Mouse (Mus musculus) lung, postnatal 0 days (tissue): Measurements from ENCODE around the gene Rgs10. TPM values are rescaled to one million over a fixed set of nuclear protein-coding genes. Genes with fewer than 3 reads are reported as not detected.
"Not testable (repeated sequence)": the region's sequence is repeated elsewhere in the genome, so short reads cannot be mapped to it uniquely, and the experiment has no call there.

ENCODE experiments used
- ATAC-seq: fragments of 200-750 bp; cut with Nextera tagmentation; 2 replicates; pipeline ENCODE4 v1.8.0; 2017; ENCODE audit warnings: moderate library complexity
- DNase-seq: peaks from one replicate; pipeline ENCODE4 v3.0.0-alpha.2; 2016; ENCODE audit warnings: low spot score
- H3K27ac ChIP-seq: fragments of 300-500 bp; sonication (generic); 2 replicates; pipeline ENCODE4 v1.5.1; 2014; ENCODE audit warnings: antibody characterized with exemption, mild to moderate bottlenecking, low read length, mixed read lengths
- H3K27me3 ChIP-seq: fragments of 300-500 bp; sonication (generic); replicated peaks from 2 replicates; pipeline ENCODE4 v1.6.1; 2014; ENCODE audit warnings: low read length, mixed read lengths; ENCODE audit not compliant: insufficient read depth
- H3K36me3 ChIP-seq: fragments of 300-500 bp; sonication (generic); 2 replicates; pipeline ENCODE4 v1.6.1; 2014; ENCODE audit warnings: low read length, mixed read lengths; ENCODE audit not compliant: insufficient read depth
- H3K4me1 ChIP-seq: fragments of 300-500 bp; sonication (generic); 2 replicates; pipeline ENCODE4 v1.6.1; 2014; ENCODE audit warnings: antibody characterized with exemption, low read depth, low read length, mixed read lengths; ENCODE audit not compliant: insufficient read depth
- H3K4me2 ChIP-seq: fragments of 300-500 bp; sonication (generic); replicated peaks from 2 replicates; pipeline ENCODE4 v1.6.1; 2014; ENCODE audit warnings: low read depth, mild to moderate bottlenecking, low read length, moderate library complexity, mixed read lengths
- H3K4me3 ChIP-seq: fragments of 300-500 bp; sonication (generic); 2 replicates; pipeline ENCODE4 v1.5.1; 2014; ENCODE audit warnings: low read depth, low read length
- H3K9ac ChIP-seq: fragments of 300-500 bp; sonication (generic); replicated peaks from 2 replicates; pipeline ENCODE4 v1.6.1; 2014; ENCODE audit warnings: low read depth, mild to moderate bottlenecking
- H3K9me3 ChIP-seq: fragments of 300-500 bp; sonication (generic); 2 replicates; pipeline ENCODE4 v1.6.1; 2016; ENCODE audit warnings: low read length, mixed read lengths
- CTCF ChIP-seq: IDR thresholded peaks from 2 replicates; pipeline ENCODE4 v1.5.1; 2016; ENCODE audit warnings: antibody characterized with exemption, mild to moderate bottlenecking
- EP300 ChIP-seq: IDR thresholded peaks from 2 replicates; pipeline ENCODE4 v1.6.1; 2016; ENCODE audit warnings: antibody characterized with exemption, mild to moderate bottlenecking, control low read depth
- WGBS: fragments of 180-500 bp; shearing (Covaris S2); extraction: QIAGEN DNeasy Blood & Tissue Kit; methylation state at CpG from one replicate; pipeline ENCODE4 v1.1.7; 2014; 5-methylcytosine and 5-hydroxymethylcytosine counted together
- polyA plus RNA-seq: library from polyadenylated mRNA; unstranded; fragments of >200 nt; fragmentation: Nextera tagmentation; extraction: Ambion mirVana; gene quantifications from 2 replicates; pipeline ENCODE4 v1.2.1, GENCODE M21; 2015

The Rgs10 gene
- polyA plus RNA-seq, 1 experiment from 2014 or later: 43.1 TPM

DNA sequence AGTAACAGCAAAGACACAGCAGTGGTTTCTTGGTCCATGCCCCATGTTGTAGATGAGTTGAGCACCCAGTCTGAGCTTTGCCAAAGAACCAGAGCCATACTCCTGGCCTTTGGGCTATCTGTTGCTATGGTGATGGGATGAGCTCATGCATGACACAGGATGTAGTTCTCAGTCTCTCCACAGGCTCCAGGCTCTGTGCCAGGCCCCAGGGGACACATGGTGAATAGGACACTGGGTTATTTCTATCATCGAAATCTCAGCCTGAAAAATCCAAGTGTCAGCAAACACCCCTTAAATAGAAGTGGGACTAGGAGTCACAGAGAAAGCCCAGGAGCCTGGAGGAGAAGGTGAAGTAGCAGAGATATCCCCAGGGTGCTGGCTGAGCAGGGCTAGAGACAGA is 70.0 kb downstream of the Rgs10 start:
- H3K4me3 ChIP-seq: no peak overlapping the region
- DNase-seq: peak; percentile 81
- no peaks in the 10 kb centered on the region for H3K9me3 ChIP-seq
- H3K4me1 ChIP-seq: no peaks in the 10 kb centered on the region
- H3K27me3 ChIP-seq: no peaks in the 10 kb centered on the region
- no peak for TF ChIP-seq EP300
- TF ChIP-seq CTCF: peak; percentile 40
- H3K4me2 ChIP-seq: no peak overlapping the region
- H3K36me3 ChIP-seq: no peaks in the 10 kb centered on the region
- 28% methylated on average over 1 of the region's 1 CpGs for WGBS
- no peak overlapping the region for H3K9ac ChIP-seq
- H3K27ac ChIP-seq: no peak overlapping the region
- ATAC-seq: peak; percentile 79

- ATAC-seq (no peak), DNase-seq (no peak)
- H3K9ac ChIP-seq: no peak overlapping the region
- no peaks in the 10 kb centered on the region for H3K36me3 ChIP-seq
- TF ChIP-seq CTCF (no peak), EP300 (no peak)
- H3K4me2 ChIP-seq: no peak overlapping the region
- no peaks in the 10 kb centered on the region for H3K9me3 ChIP-seq
- H3K4me3 ChIP-seq: no peak overlapping the region
- 64% methylated on average over 8 of the region's 8 CpGs for WGBS
- H3K27ac ChIP-seq: no peak overlapping the region
- H3K27me3 ChIP-seq: no peaks in the 10 kb centered on the region
- no peaks in the 10 kb centered on the region for H3K4me1 ChIP-seq
These were observed 71.6 kb downstream of the Rgs10 start for GRCm38 (mm10) chr7:128346991-128347390.

GRCm38 (mm10) chr7:128346522-128346921 is 72.0 kb downstream of the Rgs10 start:
- Histone ChIP-seq H3K4me3 (no peak overlapping the region), H3K9me3 (no peaks in the 10 kb centered on the region), H3K36me3 (no peaks in the 10 kb centered on the region), H3K27ac (no peak overlapping the region), H3K4me1 (no peaks in the 10 kb centered on the region), H3K9ac (no peak overlapping the region), H3K4me2 (no peak overlapping the region), H3K27me3 (no peaks in the 10 kb centered on the region)
- no peak for DNase-seq
- TF ChIP-seq CTCF (no peak), EP300 (no peak)
- ATAC-seq: no peak
- WGBS: 45% methylated on average over 2 of the region's 2 CpGs

DNA sequence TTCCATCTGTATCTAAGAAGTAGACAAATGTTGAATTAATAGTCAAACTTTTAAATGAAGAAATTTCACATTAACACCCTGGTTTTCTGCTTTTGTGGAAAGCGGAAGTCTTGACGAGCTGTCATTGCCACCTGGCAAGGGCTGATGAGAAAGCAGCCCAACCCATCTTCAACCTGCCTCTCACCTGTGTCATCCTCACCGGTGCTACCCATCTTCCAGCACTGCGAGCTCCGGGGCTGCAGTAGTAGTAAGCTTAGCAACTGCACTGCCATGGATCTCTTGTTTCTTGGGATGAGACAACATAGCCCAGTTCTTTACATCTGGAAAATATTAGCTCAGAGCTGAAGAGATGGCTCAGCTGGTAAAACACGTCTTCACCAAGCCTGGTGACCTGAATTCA is 72.9 kb downstream of the Rgs10 start:
- no peak for ATAC-seq
- WGBS: 85% methylated on average over 6 of the region's 6 CpGs
- H3K9me3 ChIP-seq: no peaks in the 10 kb centered on the region
- H3K4me3 ChIP-seq: no peak overlapping the region
- no peaks in the 10 kb centered on the region for H3K36me3 ChIP-seq
- no peaks in the 10 kb centered on the region for H3K27me3 ChIP-seq
- DNase-seq: no peak
- no peak overlapping the region for H3K9ac ChIP-seq
- H3K4me2 ChIP-seq: no peak overlapping the region
- no peaks in the 10 kb centered on the region for H3K4me1 ChIP-seq
- TF ChIP-seq EP300 (no peak), CTCF (no peak)
- no peak overlapping the region for H3K27ac ChIP-seq

DNA sequence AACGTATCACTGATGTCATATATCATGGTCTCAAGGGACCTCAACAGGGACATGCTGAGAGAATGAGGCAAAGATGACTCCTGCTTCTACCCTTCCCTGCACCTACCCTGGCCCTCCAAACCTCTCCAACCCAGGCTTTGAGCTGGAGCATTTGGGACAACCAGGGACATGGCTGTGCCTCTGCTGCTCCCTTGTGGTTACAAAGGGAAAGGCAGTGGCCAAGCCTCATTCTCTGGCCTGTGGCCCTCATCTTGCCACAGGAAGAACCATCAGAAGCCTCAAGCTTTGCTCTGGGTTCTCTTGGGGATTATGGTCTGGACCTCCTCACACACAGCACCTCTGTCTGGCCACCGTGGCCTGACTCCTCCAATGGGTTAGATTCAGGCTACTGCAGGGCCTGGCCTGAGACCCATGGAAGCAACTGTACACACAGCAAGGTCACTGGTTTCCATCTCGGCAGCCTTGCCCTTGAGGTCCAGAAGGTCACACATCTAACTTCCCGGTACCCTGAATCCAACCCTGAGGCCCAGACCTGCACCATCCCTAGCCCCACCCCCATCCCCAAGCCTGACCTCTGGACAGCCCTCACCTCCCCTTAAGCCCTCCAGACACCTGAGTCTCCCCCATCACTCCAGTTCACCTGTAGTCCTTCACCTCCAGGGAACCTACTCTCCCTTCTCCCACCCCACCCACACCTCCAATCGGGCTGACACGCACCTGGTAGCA is 73.5 kb downstream of the Rgs10 start:
- no peak overlapping the region for H3K4me3 ChIP-seq
- no peaks in the 10 kb centered on the region for H3K9me3 ChIP-seq
- no peaks in the 10 kb centered on the region for H3K36me3 ChIP-seq
- 54% methylated on average over 6 of the region's 6 CpGs for WGBS
- no peak for TF ChIP-seq EP300
- peak; percentile 99 for TF ChIP-seq CTCF
- peak; percentile 87 for DNase-seq
- no peak overlapping the region for H3K4me2 ChIP-seq
- peak; percentile 79 for ATAC-seq
- no peak overlapping the region for H3K9ac ChIP-seq
- H3K27ac ChIP-seq: no peak overlapping the region
- H3K27me3 ChIP-seq: no peaks in the 10 kb centered on the region
- H3K4me1 ChIP-seq: no peaks in the 10 kb centered on the region

DNA sequence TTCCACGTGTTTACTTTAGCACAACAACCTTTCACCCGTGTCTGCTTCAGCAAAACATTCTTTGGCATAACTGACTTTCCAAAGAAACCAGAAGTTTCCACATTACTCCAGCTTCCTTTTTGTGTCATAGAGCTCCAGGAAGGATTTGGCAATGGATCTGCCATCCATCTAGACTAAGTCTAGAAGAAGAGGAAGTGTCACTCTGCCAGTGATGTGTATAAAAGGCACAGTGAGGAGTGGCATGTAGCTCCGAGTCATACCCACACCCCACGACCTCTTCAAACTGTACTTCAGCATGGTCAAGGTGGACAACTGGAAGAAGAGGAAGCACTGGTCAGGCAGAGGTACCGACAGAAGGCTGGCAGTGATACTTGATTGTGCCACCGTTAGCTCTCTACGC is 74.1 kb downstream of the Rgs10 start:
- TF ChIP-seq CTCF (no peak), EP300 (no peak)
- Histone ChIP-seq H3K4me1 (no peaks in the 10 kb centered on the region), H3K36me3 (no peaks in the 10 kb centered on the region), H3K27ac (no peak overlapping the region), H3K4me2 (no peak overlapping the region), H3K9ac (no peak overlapping the region), H3K4me3 (no peak overlapping the region), H3K9me3 (no peaks in the 10 kb centered on the region), H3K27me3 (no peaks in the 10 kb centered on the region)
- ATAC-seq: peak; percentile 22
- 64% methylated on average over 7 of the region's 7 CpGs for WGBS
- peak; percentile 62 for DNase-seq

GRCm38 (mm10) chr7:128342691-128343090 is 75.9 kb downstream of the Rgs10 start:
- H3K4me3 ChIP-seq, H3K4me2 ChIP-seq, H3K27ac ChIP-seq, H3K36me3 ChIP-seq, H3K27me3 ChIP-seq, DNase-seq, ATAC-seq, H3K4me1 ChIP-seq, H3K9ac ChIP-seq, H3K9me3 ChIP-seq: not testable (repeated sequence)
- WGBS: 96% methylated on average over 7 of the region's 10 CpGs

GRCm38 (mm10) chr7:128340321-128340720 is 78.2 kb downstream of the Rgs10 start:
- H3K4me3 ChIP-seq, H3K4me2 ChIP-seq, DNase-seq, ATAC-seq, H3K27ac ChIP-seq, H3K36me3 ChIP-seq, H3K27me3 ChIP-seq, H3K9me3 ChIP-seq, H3K9ac ChIP-seq, H3K4me1 ChIP-seq: not testable (repeated sequence)
- 44% methylated on average over 9 of the region's 9 CpGs for WGBS
